Mouse (Mus musculus) mouse embryonic stem cell (cell line): Measurements from ENCODE around the gene Tgfa.

ENCODE experiments used
- in situ Hi-C, 2 experiments: fragments of 300-500 bp; cut with MboI; formaldehyde crosslinking; loops; 1 replicate in 1 of 2; 3 replicates in 1 of 2; pipeline ENCODE4 v1.14.3; 2019 to 2020; ENCODE audit warnings: low sequenced_read_pairs in 2 of 2, low pct_unique_long_range_greater_than_20kb in 1 of 2, mixed read lengths in 1 of 2; ENCODE audit not compliant: unreplicated experiment in 1 of 2

Gene Tgfa

DNA sequence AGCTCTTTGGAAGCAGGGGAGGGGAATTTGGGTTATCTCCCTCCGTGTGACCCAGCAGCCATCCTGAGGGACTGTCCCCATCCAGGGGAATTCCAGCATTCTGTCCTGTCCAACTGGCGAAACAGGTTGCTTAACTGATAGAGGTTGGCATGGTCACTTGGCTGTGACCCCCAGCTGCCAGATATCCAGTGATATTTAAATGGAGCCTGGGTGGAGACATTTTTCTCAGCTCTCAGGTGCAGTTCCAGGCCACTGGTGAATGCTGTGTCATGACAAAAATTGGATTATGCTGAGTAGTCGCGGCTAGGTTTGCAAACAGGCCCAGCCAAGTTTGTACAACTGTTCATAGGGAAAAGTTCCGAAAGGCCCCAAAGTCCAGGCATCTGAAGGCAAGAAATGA lies 12.4 kb upstream of the Tgfa start:
- in situ Hi-C loops, result no loop called here

DNA sequence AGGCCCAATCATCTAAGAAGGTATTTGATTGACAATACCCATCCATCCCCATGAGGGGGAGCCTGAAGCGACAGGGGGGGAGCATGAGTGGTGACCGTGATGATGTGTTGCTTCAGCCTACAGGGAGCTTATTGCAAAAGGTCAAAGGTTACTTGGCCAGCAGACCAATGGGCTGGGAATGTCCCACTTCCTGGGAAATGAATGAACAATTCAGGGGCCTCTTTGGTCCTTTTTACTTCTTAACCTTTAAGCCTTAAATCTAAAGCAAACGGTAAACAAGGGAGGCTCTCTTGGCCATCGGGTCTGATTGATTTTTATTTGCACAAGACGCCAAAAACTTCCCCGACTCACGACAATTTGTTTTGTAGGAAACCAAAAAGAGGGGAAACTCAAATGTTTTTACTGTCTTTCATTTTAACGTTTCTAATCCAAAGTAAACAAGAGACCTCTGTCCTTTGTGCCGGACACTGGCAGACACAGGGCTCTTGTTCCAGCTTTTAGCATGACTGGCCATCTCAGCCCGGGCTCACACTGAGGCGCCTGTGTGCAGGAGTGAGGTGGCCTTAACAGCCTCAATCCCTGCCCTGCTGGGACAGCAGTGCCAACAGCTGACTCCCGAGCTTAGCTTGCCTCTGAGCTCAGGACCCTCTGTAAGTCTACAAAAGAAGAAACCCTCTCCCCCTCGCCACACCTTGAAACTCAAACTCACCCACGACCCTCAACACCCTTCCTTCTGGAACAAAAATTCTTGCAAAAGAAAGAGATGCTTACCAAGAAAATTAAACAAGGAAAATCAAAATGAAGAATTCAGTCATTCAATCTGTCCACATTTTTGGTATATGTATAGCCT lies 8.7 kb upstream of the Tgfa start:
- in situ Hi-C loops, result no loop called here

DNA sequence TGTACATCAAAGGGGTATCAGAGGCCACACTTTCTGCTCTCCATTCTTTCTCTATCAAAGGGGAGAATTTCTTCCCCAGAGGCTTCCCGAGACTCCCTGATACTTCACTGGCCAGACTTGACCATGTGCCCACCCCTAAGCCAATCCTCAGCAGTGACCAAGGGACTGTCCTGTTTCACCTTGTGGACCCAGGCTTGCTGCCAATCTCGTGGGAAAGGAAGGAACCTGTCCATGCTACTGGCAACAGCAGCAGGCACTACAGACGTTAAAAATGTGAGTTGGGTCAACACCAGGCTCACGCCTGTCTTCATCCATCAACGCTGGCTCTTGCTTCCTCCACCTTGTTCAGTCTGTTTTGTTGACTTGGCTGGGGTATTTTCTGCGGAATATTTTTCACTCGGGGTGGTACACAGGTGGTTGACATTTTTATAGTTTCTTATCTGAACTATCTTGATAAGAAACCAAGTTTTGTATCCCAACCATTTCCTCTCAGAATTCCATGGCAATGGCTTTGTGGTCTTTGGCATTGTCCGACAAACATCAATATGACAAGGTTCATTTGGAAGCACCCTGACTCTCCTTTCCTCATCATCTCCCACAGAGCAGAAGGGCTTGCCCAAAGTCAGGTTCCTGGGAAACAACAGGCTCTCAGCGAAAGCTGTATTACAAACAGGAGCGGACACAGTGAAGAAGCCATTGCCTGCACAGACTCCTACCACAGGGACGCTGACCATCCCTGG lies 6.1 kb upstream of the Tgfa start:
- in situ Hi-C loops, result no loop called here

DNA sequence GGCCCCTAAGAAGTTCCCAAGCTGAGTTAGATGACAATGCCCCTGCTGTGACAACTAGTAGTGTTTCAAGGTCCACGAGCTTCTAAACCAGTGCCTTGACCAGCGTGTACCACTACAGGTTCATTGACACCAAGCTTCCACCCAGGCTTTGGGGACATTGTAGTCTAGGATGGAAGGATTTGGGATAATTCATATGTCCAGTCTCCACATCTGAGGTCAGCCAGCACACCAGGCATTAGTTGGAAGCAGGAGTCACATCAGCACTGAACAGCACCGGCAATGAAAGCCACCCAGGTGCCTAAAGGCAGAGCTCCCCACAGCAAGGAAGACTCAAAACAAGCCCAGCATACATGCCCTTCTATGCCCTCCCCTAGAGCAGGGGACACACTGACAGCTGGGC lies 4.4 kb upstream of the Tgfa start:
- in situ Hi-C loops, result no loop called here

DNA sequence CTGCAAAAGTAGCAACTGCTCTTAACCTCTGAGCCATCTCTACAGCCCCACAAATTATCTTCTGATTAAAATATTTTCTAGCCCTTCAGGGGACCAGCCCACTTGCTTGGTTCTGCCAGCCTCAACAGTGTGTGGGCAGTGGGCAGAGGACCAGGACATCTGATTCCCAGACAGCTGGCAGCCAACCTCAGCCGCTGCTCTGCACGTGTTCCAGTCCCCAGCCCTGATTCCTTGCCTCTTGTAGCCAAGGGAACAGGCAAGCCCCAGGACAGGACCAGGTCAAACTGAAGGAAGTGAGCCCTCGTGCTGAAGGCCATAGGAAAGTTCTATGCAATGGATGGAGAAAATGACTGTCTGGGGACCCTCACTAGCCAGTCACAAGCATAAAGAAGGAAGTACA lies 2.0 kb upstream of the Tgfa start:
- in situ Hi-C loops, result no loop called here

DNA sequence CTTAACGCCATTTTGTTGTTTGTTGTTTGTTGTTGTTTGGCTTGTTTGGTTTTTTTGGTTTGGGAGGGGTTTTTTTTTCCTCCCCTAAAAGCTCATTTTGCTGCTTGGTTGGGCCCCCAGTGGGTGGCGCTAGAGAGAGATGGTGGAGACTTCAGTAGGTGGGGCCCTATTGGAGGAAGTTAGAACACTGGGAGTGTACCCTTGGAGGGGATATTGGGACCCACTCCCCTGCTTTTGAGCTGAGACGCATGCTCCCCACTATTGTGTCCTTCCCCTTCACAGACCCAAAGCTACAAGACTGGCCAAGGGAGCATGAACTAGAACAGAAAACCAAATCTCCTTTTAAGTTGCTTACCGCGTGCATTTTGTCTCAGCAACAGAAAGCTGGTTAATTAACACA lies 1.1 kb upstream of the Tgfa start:
- in situ Hi-C loops, result no loop called here

DNA sequence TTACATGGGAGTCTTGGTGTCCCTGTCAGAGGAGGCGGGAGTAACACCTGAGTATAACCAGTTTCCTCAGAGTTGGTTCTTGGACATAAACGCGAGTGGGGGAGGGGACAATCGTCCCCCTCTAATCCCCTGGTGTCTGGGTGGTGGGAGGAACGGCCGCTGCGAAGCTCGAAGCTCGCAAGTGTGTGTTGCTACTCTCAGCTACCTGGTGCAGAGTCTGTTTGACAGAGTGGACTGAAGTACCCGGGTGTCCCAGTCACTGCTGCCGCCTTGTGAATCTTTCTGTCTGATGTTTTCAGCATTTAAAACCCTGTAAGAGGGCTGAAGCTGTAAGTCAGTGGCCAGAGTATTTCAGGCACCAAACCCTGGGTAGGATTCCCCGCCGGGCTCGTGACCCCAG lies 1.0 kb downstream of the Tgfa start:
- in situ Hi-C loops, result no loop called here

DNA sequence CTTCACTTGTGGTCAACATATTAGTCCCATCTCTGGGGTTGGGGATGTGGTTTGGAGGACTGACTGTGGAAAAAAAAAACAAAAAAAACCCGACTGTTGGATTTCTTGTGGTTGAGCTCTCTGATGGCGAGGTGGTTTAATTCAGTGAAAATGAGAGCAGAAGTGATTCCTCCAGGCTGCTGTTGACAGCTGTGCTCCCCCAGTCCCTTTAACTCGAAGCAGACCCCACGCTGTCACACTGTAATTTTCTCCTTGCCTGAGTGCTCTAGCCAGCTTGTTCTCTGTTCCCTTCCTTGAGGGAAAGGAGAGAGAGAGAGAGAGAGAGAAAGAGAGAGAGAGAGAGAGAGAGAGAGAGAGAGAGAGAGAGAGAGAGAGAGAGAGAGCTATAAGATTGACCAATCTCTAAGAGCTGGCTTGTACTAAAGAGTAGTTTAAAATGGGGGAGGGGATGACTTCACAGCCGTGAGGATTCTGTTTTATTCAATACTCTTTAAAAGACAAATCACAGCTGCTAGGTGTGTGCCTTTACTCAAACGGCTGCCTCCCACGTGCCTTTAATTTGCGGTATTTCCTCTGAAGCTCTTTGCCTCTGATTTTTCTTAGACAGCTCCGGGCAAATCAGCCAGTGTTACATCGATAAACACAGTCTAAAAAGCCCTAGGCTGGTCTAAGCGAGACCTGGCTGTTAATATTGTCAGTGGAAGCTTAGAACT lies 2.3 kb downstream of the Tgfa start:
- in situ Hi-C loops, result no loop called here

DNA sequence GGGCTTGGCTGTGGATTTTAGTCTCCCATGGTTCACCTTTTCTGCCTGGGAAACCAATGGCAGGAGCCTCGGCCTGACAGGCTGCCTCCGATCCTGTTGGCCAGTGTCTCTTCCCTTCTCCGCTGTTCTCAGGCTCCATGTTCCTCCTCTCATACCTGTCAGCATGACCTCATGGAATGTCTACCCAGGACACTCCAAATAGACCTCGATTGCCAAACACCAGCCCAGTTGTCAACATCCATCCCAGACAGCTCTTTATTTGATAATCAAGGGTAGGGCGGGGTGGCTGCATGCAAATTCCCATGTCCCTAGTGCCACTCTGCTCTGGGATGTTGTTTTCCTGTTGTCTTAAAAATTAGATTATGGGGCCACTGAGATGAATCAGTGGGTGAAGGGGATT lies 5.9 kb downstream of the Tgfa start:
- in situ Hi-C loops, result no loop called here

DNA sequence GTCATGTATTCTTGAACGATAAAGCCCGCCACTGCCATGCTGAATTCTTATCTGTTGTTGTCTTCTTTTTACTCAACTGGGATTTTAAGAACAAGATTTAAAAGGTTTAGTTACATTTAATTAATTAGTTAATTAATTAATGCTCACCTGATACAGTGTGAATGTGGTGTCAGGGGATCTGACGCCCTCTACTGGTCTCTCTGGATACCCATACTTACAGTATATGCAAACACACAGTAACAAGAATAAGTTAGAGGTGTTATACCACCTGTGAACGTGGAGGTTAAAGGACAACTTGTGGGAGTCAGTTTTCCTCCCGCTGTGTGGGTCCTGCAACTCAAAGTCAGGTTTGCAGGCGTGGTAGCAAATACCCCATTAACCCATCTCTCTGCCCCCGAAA lies 8.1 kb downstream of the Tgfa start:
- in situ Hi-C loops, result no loop called here

DNA sequence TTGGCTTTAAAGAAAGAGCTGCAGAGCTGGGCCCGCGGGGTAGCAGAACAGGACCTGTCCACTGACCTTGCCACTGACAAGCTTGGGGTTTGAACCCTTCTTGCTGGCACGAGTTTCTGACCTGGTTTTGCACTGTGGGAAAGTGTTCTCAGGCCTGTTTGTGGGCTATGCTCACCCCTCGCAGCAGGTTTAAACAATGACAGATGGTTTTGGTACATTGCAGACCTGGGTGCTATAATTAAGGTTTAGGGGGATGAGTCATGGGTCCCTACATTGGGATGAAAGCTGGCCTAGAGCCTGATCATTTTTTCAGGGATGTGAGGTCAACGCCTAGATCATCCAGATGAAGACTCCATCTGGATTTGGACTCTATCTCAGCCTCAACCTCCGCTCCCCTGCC lies 11.0 kb downstream of the Tgfa start:
- in situ Hi-C loops, result no loop called here

DNA sequence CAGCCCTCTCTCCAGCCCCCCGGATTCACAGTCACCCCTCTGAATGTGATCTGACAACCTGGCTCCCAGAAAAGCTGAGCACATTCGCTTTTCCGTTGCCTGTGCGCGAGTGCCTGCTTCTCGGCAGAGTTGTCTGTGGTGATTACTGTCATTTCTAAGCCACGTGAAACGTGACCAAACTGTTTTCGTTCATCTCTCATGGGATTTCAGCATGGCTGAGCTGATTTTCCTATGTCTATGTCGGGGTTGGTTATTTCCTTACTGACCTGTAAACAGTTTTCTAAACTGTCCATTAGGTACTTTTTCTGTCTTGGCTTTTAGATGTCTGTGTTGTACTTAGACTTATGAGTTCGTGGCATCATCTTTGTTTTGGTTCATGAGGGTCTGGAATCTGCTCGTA lies 12.0 kb downstream of the Tgfa start:
- in situ Hi-C loops, result no loop called here

DNA sequence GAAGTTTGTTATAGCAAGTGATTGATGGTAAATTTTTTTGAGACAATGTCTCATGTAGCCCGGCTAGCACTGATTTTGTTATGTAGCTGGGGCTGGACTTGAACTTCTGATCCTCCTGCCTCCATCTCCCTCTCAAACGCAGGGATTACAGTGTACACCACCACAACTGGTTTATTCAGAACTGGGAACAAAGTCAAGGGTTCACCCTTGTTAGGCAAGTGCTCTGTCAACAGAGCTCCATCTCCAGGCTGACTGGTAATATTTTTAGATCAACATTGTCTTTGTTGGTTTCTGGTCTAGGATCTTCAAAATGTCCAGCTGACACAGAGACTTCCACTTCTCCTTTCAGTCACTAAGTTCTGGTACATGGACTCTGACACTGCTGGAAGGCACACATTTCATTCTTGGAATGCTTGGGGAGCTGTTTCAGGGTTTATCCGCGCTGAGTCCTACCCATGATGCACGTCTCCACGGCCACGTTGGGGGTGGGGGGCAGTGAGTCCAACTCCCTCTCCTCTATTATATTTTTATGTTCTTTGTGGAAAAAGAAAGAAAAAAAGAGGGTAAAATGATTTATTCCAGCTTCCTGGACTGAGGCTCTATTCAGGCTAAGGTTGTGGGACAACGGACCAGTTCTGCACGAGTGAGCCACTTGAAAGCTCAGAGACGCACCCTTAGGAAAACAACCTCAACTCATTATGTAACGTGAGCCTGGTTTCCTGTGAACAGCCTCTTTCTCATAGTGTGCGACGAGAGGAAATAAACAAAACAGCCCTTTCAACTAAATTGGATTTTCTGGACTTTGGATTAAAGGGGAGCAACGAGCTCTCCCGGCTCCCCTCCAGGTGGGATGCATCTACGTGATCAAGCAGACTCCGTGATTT lies 14.4 kb downstream of the Tgfa start:
- in situ Hi-C loops, result no loop called here

DNA sequence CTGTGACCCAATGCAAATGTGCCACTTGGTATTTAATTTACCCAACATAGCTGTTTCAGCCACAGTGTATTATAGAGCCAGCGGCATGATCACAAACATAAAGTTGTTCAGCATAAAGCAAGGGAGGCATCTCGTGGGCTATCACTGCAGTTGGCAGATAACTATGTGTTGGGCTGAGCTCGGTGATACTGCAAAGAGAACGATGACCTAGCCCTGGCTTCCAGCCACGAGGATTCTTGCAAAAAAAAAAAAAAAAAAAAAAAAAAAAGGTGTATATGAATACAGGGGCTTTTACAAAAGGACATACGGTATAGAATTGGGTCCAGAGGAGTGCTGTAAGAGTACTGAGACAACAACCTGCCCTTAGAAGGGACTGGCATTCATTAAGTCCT lies 15.0 kb downstream of the Tgfa start:
- in situ Hi-C loops, result no loop called here

DNA sequence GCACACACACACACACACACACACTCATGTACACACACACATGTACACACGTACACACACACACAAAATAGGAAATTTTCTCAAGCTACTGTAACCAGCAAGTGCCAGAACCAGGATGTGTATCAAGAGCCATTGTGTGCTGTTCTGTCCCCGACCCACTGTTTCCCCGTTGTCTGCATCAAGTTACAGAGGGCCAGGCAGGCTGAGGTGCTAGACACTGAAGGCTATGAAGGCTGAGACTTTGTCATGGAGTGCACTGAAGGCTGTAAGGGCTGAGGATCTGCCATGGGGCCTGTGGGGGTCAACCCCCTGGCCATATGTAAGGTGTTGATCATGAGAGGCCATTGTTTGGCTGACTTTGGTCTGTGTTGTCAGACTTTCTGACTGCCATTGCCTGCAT lies 15.6 kb downstream of the Tgfa start:
- in situ Hi-C loops, result no loop called here

DNA sequence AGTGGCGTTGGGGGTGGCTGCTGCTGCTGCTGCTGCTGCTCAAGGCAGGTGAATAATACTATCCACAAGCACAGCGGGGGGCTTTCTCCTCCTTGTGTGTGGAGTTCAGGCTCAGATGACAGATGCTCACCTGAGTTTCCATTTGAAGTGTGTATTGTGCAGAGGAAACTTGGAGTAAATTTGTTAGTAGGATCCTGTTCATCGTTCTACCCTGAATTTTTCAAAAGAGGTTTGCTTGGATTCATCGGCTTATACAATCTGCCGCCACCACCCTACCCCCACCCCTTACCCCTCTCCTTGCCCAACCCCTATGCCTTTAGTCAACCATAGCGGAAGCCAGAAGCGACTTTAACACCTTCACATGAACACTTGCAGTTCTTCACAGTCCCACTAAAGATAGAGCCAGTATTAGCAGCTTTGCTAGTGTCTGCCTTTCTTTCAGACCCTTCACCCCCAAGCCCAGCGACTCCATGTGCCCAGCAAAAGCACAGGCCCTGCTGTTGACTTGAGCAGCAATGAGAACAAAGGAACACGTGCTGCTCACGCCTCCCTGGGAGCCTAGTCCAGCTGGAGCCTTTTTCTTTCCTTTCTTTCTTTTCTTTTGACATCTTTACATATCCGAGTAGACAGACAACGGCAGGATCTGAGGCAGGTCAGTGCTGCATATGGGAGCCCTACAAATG lies 16.2 kb downstream of the Tgfa start:
- in situ Hi-C loops, result no loop called here

DNA sequence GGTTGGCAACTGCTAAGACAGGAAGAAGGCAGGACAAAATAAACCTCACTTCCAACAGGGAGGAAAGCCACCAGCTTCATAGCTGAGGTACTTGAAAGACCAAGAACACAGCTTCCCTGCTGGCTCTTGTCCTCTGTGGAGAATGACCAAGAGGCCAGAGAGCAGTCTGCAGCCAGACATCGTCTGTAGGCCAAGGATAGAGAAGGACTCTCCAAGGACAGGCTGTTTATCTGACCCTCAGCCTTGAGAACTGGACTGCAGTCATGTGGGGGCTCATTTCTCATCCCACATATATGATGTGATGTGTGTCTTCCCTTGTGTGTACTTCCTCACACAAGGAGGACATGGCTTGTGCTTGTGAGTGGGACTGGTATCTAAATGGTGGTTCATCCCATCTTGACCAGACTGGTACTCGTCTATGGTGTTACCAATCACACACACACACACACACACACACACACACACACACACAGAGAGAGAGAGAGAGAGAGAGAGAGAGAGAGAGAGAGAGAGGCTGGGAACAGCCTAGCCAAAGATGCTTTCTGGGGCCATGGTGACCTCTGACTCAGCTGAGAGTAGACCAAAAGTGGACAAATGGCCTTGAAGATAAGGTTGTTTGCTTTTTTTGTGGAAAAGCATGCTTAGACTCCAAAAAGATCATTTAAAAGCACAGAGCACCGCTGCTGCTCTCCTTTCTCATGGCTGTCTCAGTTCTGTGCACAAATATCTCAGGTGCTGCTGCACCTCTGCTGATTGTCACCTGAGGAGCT lies 18.0 kb downstream of the Tgfa start:
- in situ Hi-C loops, result no loop called here
